Mouse (Mus musculus): ENCODE measurements at regions not wholly inside any gene's neighbourhood (a gene's known extent, or its start where the extent isn't known, plus 50 kb on each side); places are given as distances from the start of the nearest gene placed in this dataset.

DNA sequence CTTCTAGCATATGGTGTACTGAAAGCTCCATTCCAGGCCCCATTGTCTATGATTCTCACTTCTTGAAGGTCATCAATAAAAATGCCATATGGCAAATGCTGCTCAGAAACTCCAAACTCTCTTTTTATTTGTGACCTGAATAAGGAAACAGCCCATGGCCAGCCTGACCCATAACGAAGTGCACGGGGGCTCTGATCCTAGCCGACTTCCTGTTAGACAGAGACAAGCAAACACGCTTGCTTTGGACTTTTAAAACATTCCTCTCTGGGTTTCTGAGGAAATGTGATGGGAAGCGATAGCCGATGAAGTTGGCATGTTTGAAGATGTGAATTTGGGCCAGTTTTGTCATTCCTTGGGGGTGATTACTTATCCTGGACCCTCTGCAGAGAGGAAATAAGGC lies 346.1 kb upstream of the Ddhd1 start:
- no peak for TF ChIP-seq GATA1 (IDR thresholded peaks at IDR 0.05; ENCODE audit: low read length)

DNA sequence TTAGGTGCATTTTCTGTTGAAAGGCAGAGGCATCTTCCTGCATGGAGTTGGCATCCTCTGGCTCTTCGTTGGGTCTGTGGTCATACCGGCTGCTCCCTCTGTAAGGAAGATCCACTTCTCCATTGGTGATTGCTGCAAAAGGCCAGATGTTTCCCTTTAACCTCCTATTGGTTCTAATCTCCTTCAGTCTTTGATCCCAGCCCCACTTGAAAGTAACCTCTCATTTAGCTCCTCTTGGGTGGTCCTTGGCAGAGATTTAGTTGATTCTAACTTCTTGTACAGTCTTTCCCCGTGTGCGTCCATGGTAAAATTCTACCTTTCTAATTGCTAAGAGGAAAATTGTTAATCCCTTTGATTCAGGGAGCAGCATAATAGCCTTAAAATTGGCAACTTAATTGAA lies 347.4 kb upstream of the Ddhd1 start:
- TF ChIP-seq GATA1 (IDR thresholded peaks at IDR 0.05; ENCODE audit: low read length): no peak

DNA sequence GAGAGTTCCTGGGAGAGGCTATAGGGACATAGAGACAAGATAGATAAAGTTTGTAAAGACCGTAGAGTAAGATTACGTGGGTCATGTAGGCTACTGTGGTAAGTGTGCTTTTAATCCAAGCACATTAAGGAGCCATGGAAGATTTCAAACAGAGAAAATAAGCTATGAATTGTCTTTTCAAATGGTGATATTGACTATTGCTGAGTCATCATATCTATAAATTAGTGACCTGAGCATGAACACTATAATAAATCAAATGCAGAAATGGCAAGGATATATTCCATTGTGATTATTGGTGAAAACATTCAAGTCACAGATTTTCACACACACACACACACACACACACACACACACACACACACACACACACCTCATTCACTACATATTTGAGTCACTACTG lies 355.3 kb upstream of the Ddhd1 start:
- no peak for TF ChIP-seq GATA1 (IDR thresholded peaks at IDR 0.05; ENCODE audit: low read length)

DNA sequence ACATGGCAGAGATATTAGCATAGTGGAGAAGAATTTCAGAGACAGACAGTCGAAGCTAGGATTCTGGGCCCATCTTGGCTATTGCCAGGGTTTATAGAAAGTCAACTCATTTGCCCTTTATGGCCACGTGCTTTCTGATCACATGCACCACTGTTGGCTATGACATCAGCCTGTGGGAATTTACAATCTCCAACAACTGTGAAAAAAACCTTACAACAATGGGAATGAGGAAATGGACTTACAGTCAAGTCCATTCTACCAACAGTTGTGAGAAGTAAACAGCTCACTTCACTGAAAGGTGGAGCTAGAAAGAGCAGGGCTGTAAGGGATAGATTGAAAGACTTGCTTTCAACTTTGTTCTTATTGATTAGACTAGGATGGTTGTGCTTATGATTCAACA lies 356.1 kb upstream of the Ddhd1 start:
- TF ChIP-seq GATA1 (IDR thresholded peaks at IDR 0.05; ENCODE audit: low read length): no peak

DNA sequence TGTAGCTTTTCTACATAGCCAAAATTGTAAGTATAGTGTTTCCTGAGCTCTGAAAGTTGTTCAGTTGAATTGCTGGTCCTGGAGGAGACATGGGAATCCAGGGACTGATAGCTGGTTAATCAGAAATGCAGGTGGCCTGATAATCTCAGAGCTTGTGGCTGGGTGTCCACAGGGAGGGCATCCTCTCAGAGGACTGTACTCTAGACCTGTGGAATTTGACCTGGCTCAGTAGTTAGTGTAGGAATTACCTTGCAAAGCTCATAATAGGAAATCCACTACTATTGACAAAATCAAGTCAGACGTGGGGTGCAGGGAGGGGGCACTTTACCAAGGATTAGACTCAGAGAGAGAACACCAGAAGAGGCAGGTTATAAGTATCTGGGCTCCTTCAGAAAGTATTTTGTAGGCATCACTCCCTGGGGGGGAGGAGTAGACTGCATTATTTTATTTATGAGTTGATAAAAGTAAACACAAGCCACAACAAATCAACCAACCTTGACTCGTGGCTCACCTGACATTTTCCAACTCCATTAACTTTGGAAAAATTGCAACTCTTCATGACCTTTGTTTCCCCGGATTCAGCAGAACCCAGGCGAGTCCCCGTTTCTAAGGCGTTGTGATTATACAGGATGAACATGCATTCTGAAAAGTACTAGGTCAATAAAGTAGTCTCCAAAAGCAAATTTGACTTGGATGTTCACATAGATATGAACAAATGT lies 357.9 kb upstream of the Ddhd1 start:
- no peak for TF ChIP-seq GATA1 (IDR thresholded peaks at IDR 0.05; ENCODE audit: low read length)

DNA sequence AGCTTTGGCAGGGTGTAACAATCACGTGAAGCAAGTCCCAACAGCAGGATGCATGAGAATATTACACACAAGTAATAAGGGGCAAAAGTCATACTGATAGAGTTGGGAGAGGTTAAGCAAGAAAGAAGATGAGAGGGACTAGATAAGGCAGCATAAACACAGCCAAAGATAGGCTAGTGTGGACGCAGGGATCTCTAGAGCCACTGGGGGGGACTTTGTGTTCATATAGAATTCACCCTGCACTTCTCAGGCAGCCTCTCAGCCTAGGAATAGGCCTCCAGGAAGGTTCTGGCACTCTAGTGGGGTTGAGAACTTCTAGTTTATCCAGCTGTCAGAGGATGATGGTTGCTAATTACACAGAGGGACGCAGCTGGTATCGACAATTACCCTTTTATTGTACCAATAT lies 358.8 kb upstream of the Ddhd1 start:
- TF ChIP-seq GATA1 (IDR thresholded peaks at IDR 0.05; ENCODE audit: low read length): no peak

DNA sequence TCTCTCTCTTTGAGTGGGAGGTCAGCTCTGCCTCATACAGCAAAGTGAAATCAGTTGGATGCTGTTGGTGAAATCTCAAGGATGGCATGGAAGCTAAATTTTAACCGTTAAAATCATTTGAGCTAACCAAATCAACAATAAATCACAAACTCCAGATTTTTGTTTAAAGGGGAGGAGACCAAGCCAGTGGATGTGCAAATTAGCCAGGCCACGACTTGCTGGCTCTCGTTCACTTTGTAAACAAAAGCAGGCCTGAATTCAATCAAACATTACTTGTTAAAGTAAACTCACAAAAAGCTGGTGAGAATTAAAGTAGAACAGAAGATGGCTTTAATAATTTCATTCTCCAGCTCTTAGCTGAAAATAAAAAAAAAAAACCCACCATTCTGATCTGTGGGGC lies 359.3 kb upstream of the Ddhd1 start:
- no peak for TF ChIP-seq GATA1 (IDR thresholded peaks at IDR 0.05; ENCODE audit: low read length)

DNA sequence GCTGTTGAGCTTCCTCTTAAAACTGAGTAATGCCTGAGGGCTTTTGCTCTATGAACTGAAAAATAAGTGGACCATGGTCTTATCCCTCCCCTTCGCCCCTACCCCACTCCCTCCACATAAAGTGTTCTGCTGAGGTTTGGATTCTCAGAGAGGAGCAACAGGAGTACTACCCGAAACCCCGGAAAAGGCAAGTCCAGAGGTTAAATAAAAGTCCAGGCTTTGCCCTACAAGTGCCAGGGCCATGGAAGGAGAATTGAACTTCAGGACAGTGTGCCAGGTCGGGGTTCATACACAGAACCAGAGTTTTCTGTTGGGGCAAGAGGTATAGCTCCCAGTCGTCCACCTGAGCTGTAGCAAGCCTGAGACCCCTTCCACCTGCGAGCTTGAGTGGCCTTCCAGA lies 360.0 kb upstream of the Ddhd1 start:
- no peak for TF ChIP-seq GATA1 (IDR thresholded peaks at IDR 0.05; ENCODE audit: low read length)

DNA sequence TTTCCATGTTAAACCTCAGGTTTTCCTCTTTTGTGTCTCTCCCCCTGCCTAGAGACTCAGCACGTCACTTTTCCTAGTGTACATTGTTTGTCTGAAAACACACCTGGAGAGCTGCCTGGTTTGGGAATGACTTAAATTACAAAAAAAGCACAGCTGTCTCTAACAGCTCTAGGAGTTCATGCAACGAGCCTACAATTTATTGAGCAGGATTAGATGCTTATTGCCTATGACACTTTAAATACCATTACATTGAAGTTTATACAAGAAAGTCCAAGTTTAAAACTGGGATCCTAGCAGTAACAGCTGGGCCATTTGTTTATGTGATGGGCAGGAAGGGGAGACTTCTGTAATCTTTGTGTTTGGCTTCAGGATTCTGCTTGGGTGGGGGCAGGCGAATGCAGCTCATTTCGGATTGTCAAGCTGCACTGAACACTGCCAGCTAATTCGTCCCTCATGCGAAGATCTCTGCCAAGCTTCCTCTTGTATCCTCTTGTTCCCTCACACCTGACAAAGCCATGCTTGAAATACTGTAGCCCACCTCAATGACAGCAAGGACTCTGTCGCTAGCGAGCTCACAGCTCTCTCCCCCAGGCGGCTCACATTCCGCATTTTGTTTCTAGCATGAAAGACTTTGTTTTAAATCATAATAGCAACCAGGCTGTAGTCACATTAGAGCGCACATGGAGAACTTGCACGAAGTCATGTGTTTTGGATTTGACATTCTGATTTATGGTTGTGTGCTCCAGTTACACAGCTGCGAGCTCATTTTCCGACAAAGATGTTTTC lies 359.8 kb upstream of the Gm15217 start:
- TF ChIP-seq GATA1 (IDR thresholded peaks at IDR 0.05; ENCODE audit: low read length): no peak

DNA sequence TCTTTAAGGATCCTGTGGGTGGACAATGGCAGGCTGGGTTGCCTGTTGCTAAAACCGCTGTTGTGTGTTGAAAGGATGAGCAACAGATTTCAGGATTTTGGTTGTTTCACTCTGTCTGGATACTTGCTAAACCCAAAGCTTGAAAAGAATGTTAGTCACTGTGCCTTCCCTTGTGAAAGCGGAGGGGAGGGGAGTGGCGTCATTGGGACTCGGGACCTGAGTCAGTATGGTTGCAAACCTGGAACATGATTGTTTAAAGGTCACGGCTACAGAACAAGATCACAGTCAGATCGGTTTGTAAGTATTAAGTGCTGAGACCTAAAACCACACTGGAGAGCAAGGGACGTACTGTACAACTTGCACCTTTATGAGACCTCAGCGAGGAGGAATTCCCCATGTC lies 344.9 kb upstream of the Gm15217 start:
- TF ChIP-seq GATA1 (IDR thresholded peaks at IDR 0.05; ENCODE audit: low read length): no peak

DNA sequence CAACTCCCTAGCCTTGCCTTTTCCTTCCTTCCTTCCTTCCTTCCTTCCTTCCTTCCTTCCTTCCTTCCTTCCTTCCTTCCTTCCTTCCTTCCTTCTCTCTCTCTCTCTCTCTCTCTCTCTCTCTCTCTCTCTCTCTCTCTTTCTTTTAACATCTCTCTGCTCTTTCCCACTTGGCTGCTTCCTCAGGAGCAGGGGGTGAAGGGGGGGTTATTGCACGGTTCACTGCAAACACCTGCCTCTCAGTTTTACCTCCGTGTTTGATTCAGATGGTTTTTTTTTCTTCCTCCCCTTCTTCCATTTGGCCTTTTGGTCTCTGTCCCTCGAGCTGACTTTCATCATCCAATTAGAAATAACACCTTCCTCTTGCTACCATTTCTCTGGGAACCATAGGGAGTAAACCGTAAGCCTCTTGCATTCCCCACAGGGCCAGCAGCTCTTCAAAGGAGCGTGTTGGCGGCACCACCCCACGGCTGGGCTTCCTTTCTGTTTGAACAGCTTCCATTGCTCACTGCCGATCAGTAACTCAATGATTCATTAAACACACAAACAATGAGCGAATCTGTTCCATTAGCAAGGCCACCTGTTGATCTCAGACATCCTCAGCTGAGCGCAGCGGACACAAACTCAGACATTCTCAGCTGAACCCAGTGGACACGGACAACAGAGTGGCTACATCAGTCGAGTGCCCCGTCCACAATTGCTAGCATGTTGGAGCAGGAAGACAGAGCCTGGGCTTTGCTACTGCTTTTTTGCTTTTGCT lies 318.4 kb upstream of the Gm15217 start:
- no peak for TF ChIP-seq GATA1 (IDR thresholded peaks at IDR 0.05; ENCODE audit: low read length)

DNA sequence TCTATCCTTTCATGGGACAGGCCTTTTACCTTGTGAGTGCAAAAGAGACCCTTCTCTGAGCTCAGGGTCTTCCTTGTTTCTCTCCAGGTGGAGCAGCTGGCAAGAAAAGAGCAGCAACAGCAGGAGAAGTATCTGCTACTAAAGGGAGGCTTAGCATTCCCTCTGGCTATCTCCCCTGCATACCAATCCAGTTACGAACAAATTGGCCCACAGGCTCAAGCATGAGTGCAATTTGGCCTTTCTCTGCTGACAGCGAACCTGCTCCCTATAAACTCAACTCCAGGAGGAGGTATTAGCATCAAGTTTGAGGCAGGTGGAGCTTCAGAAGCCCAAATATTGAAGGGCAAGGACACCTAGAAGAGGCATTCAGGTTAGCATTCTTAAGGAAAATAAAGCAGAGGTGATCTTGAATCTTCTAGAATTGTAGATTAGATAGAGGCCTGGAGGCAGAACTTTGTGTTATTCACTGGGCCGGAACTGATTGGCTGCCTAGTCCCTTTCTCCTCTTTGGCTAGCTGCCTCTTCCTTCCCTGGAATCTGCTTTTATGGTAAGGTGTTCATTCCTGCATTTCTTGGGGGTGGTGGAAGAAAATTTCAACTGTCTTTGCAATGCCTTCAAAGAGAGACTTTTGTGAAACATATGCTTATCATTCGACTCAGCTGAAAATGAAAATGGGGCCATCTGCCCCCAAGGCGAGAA lies 312.0 kb upstream of the Gm15217 start:
- TF ChIP-seq GATA1 (IDR thresholded peaks at IDR 0.05; ENCODE audit: low read length): no peak

DNA sequence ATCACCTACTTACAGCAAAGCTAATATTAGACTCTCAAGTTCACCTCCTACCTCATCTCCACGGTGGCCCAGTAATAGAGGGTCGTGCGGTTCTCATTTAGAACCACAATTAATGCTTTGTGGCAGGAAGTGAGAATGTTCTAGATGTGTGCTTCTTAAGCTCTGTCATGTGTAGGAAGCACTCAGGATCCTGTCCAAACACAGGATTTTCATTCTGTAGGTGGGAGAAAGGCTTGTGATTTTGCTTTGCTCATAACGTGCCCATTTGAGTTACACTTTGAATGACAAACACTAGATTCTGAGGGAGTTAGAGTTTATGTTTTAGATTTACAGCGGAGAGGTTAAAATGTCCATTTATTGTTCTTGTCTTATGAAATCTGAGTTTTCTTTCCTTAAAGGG lies 308.0 kb upstream of the Gm15217 start:
- no peak for TF ChIP-seq GATA1 (IDR thresholded peaks at IDR 0.05; ENCODE audit: low read length)

DNA sequence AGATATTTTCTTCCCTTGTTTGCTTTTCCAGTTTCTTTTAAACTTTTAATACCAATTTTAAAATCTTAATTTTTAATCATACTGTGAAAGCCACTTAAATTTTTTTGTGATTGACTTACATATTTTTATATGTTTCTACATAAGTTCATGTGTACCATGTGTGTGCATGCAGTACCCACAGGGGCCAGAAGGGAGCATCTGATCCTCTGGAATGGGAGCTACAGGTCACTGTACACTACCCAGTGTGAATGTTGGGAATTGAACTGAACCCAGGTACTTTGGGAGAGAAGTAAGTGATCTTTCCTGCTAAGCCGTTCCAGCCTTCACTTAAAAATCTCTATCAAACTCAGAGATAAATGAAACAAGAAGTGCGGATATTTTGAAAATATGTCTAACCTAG lies 302.5 kb upstream of the Gm15217 start:
- TF ChIP-seq GATA1 (IDR thresholded peaks at IDR 0.05; ENCODE audit: low read length): no peak

DNA sequence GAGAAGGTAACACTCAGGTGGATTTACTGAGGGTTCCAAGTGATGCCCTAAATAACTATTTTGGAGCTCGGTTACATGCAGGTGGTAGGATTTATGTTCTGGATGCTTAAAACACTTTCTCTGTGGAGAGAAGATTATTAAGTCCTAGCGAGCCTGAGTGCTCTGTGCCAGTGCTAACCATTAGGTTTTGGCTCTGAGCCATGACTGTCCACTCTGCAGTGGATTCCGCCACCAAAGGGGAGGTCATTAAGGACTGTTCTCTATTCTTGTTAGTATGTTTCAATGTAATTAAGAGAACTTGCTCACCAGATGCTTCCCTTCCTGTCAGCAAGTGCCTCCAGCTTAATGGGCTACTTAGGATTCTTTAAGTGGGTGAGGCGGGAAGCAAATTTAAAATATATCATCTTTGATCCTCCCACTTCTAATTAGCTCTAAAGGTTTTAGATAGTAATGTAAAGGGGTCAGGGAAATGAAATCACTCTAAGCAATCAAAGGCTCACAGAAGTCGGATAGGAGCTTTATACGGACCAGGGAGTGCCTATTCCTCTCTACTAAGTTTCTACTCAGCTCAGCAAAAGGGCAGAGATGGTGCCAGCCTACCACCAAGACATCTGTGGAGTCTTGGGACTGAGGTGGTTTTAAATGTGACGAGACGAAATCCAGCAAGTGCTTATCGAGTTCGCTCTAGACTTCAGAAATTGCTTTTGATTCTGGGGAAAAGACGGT lies 301.6 kb upstream of the Gm15217 start:
- no peak for TF ChIP-seq GATA1 (IDR thresholded peaks at IDR 0.05; ENCODE audit: low read length)

All from G1E-ER4 (cell line).